Mouse (Mus musculus) cerebellum, adult 2 months (tissue): ENCODE measurements around the gene Slc35e4.

ENCODE experiments used
- CTCF ChIP-seq: fragments of 200-500 bp; IDR thresholded peaks from 2 replicates; pipeline ENCODE4 v1.5.1; 2011; ENCODE audit warnings: low read depth, mild to moderate bottlenecking, control low read depth, low read length, moderate library complexity, borderline replicate concordance; ENCODE audit not compliant: insufficient read depth
- POLR2A ChIP-seq: fragments of 200-500 bp; IDR thresholded peaks from 2 replicates; pipeline ENCODE4 v1.6.1; 2011; ENCODE audit warnings: low read length, control low read depth, borderline replicate concordance; ENCODE audit not compliant: insufficient read depth

GRCm38 (mm10) chr11:3879836-3880235, 34.6 kb downstream of the Slc35e4 start:
- TF ChIP-seq POLR2A (no peak), CTCF (peak; percentile 91)
